Mouse (Mus musculus) forebrain, embryonic 11.5 days (tissue): ENCODE data around the gene Smchd1. TPM values are rescaled to one million over a fixed set of nuclear protein-coding genes. Genes with fewer than 3 reads are reported as not detected.

Source experiments
- ATAC-seq: fragments of 200-750 bp; cut with Nextera tagmentation; replicated peaks from 2 replicates; pipeline ENCODE4 v1.8.0; 2017; ENCODE audit warnings: moderate TSS enrichment; ENCODE audit not compliant: low FRiP score
- DNase-seq: peaks from one replicate; pipeline ENCODE4 v3.0.0-alpha.2; 2017; ENCODE audit warnings: low spot score
- H3K27ac ChIP-seq: fragments of 300-500 bp; sonication (generic); 2 replicates; pipeline ENCODE4 v1.5.1; 2014; ENCODE audit warnings: low read depth, low read length
- H3K27me3 ChIP-seq: fragments of 300-500 bp; sonication (generic); 2 replicates; pipeline ENCODE4 v1.6.1; 2014; ENCODE audit warnings: mild to moderate bottlenecking, low read length, mixed read lengths; ENCODE audit not compliant: control insufficient read depth, insufficient read depth
- H3K36me3 ChIP-seq: fragments of 300-500 bp; sonication (generic); 2 replicates; pipeline ENCODE4 v1.6.1; 2014; ENCODE audit warnings: mild to moderate bottlenecking, low read length, moderate library complexity, mixed read lengths; ENCODE audit not compliant: control insufficient read depth, insufficient read depth
- H3K4me1 ChIP-seq: fragments of 300-500 bp; sonication (generic); replicated peaks from 2 replicates; pipeline ENCODE4 v1.6.1; 2014; ENCODE audit warnings: low read length, mixed read lengths; ENCODE audit not compliant: control insufficient read depth, insufficient read depth
- H3K4me2 ChIP-seq: fragments of 300-500 bp; sonication (generic); 2 replicates; pipeline ENCODE4 v1.6.1; 2014; ENCODE audit warnings: low read depth, mild to moderate bottlenecking, low read length, moderate library complexity, mixed read lengths; ENCODE audit not compliant: severe bottlenecking
- H3K4me3 ChIP-seq: fragments of 300-500 bp; sonication (generic); 2 replicates; pipeline ENCODE4 v1.5.1; 2014; ENCODE audit warnings: low read depth, low read length
- H3K9ac ChIP-seq: fragments of 300-500 bp; sonication (generic); 2 replicates; pipeline ENCODE4 v1.6.1; 2014; ENCODE audit warnings: low read length
- H3K9me3 ChIP-seq: fragments of 300-500 bp; sonication (generic); 2 replicates; pipeline ENCODE4 v1.6.1; 2016; ENCODE audit warnings: low read length, mixed read lengths; ENCODE audit not compliant: control insufficient read depth
- WGBS: fragments of 180-500 bp; shearing (Covaris S2); extraction: QIAGEN DNeasy Blood & Tissue Kit; methylation state at CpG from one replicate; pipeline ENCODE4 v1.1.7; 2014; 5-methylcytosine and 5-hydroxymethylcytosine counted together
- polyA plus RNA-seq: library from polyadenylated mRNA; unstranded; fragments of >200 nt; fragmentation: Nextera tagmentation; extraction: Ambion mirVana; gene quantifications from 2 replicates; pipeline ENCODE4 v1.2.1, GENCODE M21; 2014

The Smchd1 gene
- polyA plus RNA-seq, 1 experiment from 2014 or later: 92.9 TPM

GRCm38 (mm10) chr17:71485791-71486230 lies 10.7 kb upstream of the Smchd1 start:
- Histone ChIP-seq H3K9me3 (no peaks in the 10 kb centered on the region), H3K27me3 (no peaks in the 10 kb centered on the region), H3K36me3 (no peaks in the 10 kb centered on the region), H3K27ac (no peak overlapping the region), H3K4me1 (no peaks in the 10 kb centered on the region), H3K4me2 (no peak overlapping the region), H3K4me3 (no peak overlapping the region), H3K9ac (no peak overlapping the region)
- no peak for DNase-seq
- 73% methylated on average over 12 of the region's 12 CpGs for WGBS
- no peak for ATAC-seq

- H3K4me3 ChIP-seq: no peak overlapping the region
- no peak overlapping the region for H3K9ac ChIP-seq
- no peaks in the 10 kb centered on the region for H3K9me3 ChIP-seq
- no peak overlapping the region for H3K4me2 ChIP-seq
- no peak overlapping the region for H3K27ac ChIP-seq
- ATAC-seq (no peak), DNase-seq (no peak)
- WGBS: 94% methylated on average over 5 of the region's 5 CpGs
- no peaks in the 10 kb centered on the region for H3K36me3 ChIP-seq
- no peaks in the 10 kb centered on the region for H3K4me1 ChIP-seq
- no peaks in the 10 kb centered on the region for H3K27me3 ChIP-seq
These were observed 9.6 kb upstream of the Smchd1 start for GRCm38 (mm10) chr17:71484711-71485110.

- DNase-seq: no peak
- 86% methylated on average over 7 of the region's 7 CpGs for WGBS
- H3K4me2 ChIP-seq: no peak overlapping the region
- ATAC-seq: no peak
- no peaks in the 10 kb centered on the region for H3K9me3 ChIP-seq
- no peak overlapping the region for H3K4me3 ChIP-seq
- no peaks in the 10 kb centered on the region for H3K4me1 ChIP-seq
- H3K9ac ChIP-seq: no peak overlapping the region
- no peaks in the 10 kb centered on the region for H3K27me3 ChIP-seq
- no peaks in the 10 kb centered on the region for H3K36me3 ChIP-seq
- H3K27ac ChIP-seq: no peak overlapping the region
These were observed 8.4 kb upstream of the Smchd1 start for GRCm38 (mm10) chr17:71483418-71484060.

GRCm38 (mm10) chr17:71479381-71479901 lies 4.3 kb upstream of the Smchd1 start:
- no peak overlapping the region for H3K4me2 ChIP-seq
- WGBS: 71% methylated on average over 5 of the region's 5 CpGs
- no peaks in the 10 kb centered on the region for H3K36me3 ChIP-seq
- no peaks in the 10 kb centered on the region for H3K4me1 ChIP-seq
- ATAC-seq (no peak), DNase-seq (no peak)
- no peak overlapping the region for H3K9ac ChIP-seq
- H3K4me3 ChIP-seq: no peak overlapping the region
- no peaks in the 10 kb centered on the region for H3K27me3 ChIP-seq
- H3K9me3 ChIP-seq: no peaks in the 10 kb centered on the region
- H3K27ac ChIP-seq: no peak overlapping the region

- Histone ChIP-seq H3K4me3 (no peak overlapping the region), H3K4me1 (peaks cover 4% of the 10 kb centered on the region; the same call in 1 of the 2 replicates), H3K27ac (no peak overlapping the region), H3K9ac (no peak overlapping the region), H3K9me3 (no peaks in the 10 kb centered on the region), H3K27me3 (no peaks in the 10 kb centered on the region), H3K36me3 (no peaks in the 10 kb centered on the region), H3K4me2 (no peak overlapping the region)
- ATAC-seq (no peak), DNase-seq (no peak)
- WGBS: 95% methylated on average over 8 of the region's 8 CpGs
These were observed 2.3 kb upstream of the Smchd1 start for GRCm38 (mm10) chr17:71477481-71477880.

DNA sequence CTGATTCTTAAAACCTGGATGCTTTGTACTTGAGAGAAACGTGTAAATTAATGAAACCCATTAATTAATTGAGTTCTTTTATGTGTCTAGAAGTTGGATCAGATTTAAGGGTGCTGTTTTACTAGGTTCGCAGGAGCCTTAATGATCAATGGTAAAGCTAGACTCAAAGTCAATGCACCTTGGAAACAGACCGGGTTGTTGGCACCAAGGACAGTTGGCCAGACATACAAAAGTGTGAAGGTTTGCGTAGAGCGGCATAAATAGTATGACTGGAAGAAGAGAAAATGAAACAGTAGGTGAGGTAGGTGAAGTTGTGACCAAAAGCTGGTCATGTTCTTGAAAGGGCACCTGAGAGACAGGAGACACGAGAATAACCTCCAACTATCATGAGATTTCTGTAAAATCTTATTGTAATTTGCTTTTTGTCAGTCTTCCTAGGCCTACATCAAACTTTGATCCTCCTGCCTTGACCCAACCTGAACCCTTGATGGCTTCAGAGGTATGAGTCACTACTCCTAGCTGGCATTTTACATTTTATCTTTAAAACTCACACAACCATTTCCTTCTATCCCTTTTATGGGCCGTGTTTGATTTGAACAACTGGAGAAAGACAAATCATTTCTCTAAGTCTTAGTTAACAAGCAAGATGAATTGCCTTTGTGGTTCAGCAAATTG lies 1.3 kb upstream of the Smchd1 start:
- H3K27me3 ChIP-seq: no peaks in the 10 kb centered on the region
- H3K4me1 ChIP-seq: peaks cover 4% of the 10 kb centered on the region; the same call in 1 of the 2 replicates
- peak overlapping the region; percentile 90; the same call in 1 of the 2 replicates for H3K9ac ChIP-seq
- no peaks in the 10 kb centered on the region for H3K36me3 ChIP-seq
- DNase-seq: no peak
- H3K9me3 ChIP-seq: no peaks in the 10 kb centered on the region
- H3K27ac ChIP-seq: no peak overlapping the region
- ATAC-seq: no peak
- 81% methylated on average over 7 of the region's 7 CpGs for WGBS
- peak overlapping the region; percentile 78 for H3K4me2 ChIP-seq
- H3K4me3 ChIP-seq: peak overlapping the region; percentile 86; the same call in 1 of the 2 replicates

DNA sequence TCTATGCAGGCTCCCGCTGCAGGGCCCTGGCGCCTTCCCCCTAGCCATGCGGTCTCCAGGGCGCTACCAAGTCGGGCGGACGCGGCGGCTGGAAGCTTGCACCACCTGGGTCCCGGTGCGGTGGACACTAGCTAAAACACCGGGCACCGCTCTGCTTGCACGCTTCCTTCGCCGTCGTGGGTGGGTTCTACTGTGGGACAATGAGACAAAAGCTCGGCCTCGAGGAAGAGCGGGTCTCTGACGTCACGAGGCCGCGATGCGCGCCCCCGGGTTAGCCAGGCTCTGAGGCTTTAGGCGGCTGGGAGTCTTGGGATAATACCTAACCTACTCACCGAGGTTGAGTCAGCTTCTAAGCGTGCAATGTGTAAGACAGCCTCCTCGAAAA lies 554 bp upstream of the Smchd1 start:
- H3K9ac ChIP-seq: peak overlapping the region; percentile 90
- peak overlapping the region; percentile 78 for H3K4me2 ChIP-seq
- ATAC-seq: peak; percentile 81; the same call in 1 of the 2 replicates
- DNase-seq: peak; percentile 91
- H3K9me3 ChIP-seq: no peaks in the 10 kb centered on the region
- peak overlapping the region; percentile 86 for H3K4me3 ChIP-seq
- H3K36me3 ChIP-seq: no peaks in the 10 kb centered on the region
- no peaks in the 10 kb centered on the region for H3K27me3 ChIP-seq
- 1% methylated on average over 28 of the region's 31 CpGs for WGBS
- peak overlapping the region; percentile 97 for H3K27ac ChIP-seq
- peaks cover 4% of the 10 kb centered on the region; the same call in 1 of the 2 replicates for H3K4me1 ChIP-seq

DNA sequence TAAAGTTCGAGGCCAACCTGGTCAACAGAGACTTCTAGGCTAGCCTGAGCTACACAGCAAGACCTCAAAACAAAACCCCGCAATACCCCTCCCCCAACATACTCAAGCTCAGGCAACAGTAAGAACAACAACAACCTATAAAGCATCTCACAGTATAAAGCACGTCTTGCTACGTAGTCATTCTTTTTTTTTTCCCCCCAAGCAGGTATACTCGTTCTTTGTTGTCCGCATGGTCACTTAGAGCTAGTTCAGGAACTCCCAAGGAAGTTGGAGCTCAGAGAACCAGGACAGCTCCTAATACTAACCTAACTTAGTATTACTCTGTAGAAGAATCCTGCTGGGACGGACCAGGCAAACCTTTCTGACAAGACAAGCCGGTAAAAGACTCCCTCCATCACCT lies 1.0 kb downstream of the Smchd1 start:
- H3K4me3 ChIP-seq: peak overlapping the region; percentile 86
- H3K4me1 ChIP-seq: peaks cover 4% of the 10 kb centered on the region; the same call in 1 of the 2 replicates
- no peaks in the 10 kb centered on the region for H3K36me3 ChIP-seq
- H3K27ac ChIP-seq: no peak overlapping the region
- no peaks in the 10 kb centered on the region for H3K27me3 ChIP-seq
- no peak for DNase-seq
- WGBS: 14% methylated on average over 8 of the region's 8 CpGs
- no peaks in the 10 kb centered on the region for H3K9me3 ChIP-seq
- H3K9ac ChIP-seq: peak overlapping the region; percentile 90
- peak overlapping the region; percentile 78 for H3K4me2 ChIP-seq
- ATAC-seq: no peak
